Mouse (Mus musculus) CD4-positive naive resting alpha-beta T cell, adult 57 days (primary cell): Measurements from ENCODE around the gene Snapc2. TPM values are rescaled to one million over a fixed set of nuclear protein-coding genes. Genes with fewer than 3 reads are reported as not detected.

Experiments used
- total RNA-seq: library from RNA; stranded (reverse); gene quantifications from one replicate; pipeline ENCODE4 v1.2.4, GENCODE M21; 2023

Gene Snapc2
- total RNA-seq = 16.0 TPM

DNA sequence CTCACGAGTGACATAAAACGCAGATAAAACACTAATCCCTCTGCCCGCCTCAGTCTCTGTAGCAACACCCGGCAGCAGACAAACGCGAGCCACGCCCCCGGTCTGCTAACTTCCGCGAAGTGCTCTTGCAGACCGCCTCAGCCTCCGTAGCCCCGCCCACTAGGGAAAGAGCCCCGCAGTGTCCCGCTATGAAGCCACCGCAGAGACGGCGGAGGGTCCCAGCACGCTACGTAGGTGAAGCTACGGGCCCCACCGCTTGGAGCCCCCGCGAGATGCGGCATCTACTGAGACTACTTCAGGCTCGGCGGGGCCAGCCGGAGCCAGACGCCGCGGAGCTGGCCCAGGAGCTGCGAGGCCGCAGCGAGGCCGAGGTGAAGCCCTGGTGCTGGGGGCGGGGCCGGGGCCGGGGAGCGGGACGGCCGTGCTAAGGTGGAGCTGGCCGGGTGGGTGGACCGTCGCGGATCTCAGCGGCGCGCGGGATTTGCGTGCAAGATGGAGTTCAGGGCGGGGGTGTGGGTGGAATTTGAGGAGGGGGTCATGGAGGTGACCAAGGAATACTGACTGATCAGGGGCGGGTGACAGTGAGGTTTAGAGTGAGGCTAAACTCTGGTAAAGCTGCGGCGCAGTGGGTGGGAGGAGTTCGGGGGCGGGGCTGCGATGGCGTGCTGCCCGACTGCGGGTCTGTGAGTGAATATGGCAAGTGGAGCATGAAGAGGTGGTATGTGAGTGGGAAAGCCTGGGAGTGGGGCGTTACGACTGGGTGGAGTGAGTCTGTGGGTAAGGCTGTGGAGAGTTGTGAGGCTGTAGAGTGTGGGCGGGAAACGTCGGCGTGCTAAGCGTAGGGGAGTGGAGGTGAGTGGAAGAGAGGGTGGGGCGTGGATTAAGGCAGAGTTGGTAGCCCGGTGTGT is at the start of gene Snapc2:
Snapc2 (plus strand) TSS at position 147 of the 908 bp plus-strand sequence.

DNA sequence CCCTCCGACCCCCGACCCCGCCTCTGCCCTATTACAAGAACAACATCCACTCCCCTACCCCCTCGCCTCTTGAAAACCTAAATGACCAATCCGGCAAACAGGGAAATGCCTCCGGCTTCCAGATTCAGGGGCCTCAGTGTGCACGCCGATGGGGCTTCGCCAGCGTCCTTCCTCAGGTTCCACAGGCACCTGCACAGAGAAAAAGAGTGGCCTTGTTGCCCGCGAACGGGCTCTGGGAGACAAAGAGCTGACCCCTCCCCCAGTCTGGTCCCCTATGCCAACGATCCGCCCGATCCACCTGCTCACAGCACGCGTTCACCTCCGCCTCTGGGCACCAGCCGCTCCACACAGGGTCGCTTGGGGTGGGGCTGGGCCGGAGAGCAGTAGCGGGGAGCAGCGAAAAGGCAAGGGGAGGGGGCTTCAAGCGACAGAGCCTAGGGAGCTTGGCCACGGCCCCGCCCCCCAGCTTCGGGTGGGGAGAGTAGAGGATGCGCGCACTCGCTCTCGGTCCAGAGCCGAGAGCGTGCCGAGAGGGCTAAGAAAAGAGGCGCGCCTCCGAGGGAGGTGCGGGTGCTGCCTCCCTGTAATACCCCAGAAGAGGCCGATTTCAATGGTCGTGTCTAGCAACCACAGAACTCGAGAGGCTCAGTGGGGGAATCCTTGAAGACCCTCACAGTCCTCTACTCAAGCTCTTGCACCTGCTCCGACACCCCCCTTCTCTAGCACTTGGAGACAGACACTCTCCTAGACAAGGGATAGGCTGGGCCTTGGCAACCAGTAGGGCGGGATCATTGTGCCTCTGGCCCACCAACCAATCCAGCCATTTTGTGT is 35.9 kb upstream of the Snapc2 start, which contains the start of gene Prr36:
Prr36 (minus strand) TSS at position 669 of the 831 bp plus-strand sequence.

DNA sequence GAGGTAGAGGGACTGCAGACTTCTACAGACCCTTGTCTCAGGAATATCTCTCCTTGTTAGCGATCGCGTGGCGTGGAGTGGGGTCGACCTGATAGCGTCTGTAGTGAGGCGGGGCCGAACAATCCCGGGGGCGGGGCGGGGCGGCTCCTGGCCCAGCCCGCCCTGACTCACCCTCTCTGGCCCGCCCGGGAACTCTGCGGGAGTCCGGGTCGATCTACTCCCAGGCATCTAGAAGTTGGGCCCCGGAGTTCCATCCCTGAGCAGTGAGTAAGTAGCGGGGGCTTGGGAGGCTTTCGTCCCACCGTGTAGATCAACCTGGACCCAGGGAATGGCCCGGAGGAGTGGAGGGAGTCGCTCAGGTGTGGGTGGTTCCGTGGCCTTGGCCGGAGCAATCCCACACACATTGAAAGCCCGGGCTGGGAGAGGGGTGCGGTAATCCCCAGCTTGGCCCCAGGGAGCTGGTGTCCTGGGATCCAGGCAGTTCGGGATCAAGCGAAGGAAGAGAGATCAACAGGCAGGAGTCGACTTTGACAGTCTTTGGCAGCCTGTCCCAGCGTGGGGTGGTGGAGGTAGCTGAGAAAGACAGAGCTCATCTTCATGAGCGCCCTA is 26.0 kb upstream of the Snapc2 start, which contains the start of gene Lrrc8e:
Lrrc8e (plus strand) TSS at position 89 of the 609 bp plus-strand sequence.

DNA sequence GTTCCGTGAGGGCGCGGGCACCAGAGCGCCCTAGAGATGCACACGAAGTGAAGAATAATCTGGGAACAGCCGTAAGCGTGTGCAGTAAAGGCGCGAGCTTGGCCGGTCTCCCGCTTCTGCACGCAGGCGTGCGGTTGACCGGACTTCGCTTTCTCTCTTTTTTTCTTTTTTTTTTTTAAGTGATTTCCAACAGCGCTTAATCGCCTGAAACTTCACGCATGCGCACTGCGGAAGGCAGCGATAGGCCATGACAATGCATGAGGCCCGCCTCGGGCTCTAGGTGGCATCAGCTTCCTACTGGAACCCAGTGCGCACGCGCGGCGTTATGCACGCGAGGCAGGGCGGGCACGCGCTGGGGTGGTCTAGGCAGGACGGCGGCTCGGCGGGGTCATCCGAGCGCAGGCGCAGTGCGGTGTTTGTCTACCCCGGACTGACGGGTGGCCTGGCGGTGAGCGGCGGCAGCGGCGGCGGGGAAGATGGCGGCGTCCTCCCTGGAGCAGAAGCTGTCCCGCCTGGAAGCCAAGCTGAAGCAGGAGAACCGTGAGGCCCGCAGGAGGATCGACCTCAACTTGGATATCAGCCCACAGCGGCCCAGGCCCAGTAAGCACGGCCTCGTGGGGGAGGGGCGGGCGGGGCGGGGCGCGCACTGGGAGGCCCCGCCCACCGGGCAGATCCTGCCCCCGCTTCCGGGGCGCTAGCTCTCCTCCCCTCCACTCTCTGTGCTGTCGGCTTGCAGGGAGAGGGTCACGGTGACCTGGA is 14.3 kb upstream of the Snapc2 start, which contains the start of the genes Map2k7 and Gm49320:
Map2k7 (plus strand) TSS at position 307 of the 759 bp plus-strand sequence.
Gm49320 (plus strand) TSS at position 432 of the 759 bp plus-strand sequence.

DNA sequence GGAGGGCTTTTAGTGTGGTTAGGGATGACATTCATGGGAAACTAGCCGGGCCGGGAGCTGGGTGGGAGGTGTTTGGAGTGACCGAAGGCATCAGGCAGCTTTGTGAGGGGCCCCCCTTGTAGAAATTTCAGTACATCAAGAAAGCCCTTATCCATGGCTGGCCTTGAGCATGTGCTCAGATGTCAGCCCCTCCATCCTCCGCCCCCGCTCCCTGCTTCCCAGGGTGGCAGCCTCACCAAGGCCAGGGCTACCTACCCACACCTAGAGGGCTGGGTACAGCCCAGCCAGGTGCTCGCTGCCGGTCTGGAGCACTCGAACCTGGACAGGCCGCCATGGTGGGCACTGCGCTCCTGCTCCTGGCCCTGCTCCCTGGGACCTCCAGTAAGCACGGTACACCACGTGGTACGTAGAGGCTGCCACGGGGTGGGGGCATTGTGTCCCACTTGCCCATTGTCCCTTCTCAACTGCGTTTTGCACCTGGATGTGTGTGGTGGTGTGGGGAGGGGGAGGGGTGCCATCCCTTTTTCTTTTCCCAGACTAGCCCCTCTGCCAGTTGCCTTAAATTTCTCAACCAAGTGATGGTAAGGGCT is 4.8 kb upstream of the Snapc2 start, which contains the start of gene Tgfbr3l:
Tgfbr3l (plus strand) TSS at position 264 of the 590 bp plus-strand sequence.

DNA sequence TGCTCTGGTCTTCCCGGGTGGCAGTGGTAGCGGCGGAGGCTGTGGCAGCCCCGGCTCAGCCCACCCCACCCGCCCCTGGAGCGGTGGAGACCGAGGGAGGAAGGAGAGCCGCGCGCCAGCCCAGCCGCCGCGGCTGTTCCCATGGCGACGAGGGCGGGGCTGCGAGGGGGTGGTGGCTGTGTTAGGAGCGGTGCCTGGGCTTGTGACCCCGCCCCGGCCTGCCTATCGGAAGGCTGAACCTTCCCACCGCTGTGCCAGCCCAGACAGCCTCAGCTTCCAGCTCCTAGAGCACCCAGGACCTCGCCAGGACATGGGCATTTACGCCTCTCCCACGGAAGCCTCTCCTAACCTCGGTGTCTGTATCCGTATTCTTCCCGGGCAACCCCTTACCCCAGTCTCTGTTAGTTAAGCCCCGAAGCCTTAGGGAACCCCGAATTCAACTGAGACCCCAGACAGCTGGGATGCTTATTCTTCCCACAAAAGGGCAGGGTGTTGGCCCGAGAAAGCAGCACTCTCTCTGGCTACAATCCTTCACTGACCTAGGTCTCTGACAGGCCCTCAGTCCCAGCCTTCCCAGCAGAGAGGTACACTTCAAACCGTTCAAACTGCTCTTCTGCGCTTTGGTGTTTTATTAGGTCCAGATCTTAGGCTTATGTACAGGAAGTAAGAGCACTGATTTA is 6.4 kb downstream of the Snapc2 start, which contains the start of gene Ctxn1:
Ctxn1 (minus strand) TSS at position 150 of the 680 bp plus-strand sequence.

DNA sequence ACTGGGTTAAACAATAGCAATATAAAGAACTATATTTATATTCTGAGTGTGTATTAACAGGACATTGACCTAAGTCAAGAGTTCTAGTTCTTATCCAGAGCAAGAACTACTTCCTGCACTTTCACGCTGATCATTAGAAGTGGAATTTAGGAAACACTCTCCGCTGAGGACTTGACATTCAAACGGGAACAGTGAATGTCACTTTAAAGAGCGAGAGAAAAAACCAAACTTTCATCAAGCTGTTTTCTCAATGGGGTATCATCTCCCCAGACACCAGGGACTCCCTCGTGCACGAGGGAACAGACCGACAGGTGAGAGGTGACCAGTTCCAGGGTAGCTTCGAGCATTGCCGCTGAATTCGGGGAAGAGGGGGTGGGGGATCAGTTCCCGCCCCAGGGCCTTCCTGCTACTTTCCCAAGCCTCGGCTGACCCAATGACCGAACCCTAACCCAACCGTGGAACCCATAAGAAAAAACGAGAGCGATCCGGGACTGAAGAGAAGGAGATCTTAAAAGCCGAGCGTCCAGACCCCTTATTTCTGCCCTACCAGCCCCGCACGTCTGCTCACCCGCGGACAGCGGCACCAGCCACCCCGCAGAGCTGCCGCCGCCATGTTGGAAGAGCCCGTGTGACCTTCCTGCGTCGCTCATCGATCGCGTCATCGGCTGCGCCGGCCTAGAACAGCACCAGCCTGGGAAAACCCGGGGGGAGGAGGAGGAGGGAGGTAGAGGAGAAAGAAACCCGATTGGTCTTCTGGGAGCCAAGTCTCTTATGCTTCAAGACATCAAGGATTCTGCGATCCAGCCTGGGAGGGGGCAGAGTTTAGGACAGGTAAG is 22.6 kb downstream of the Snapc2 start, which contains the start of gene Timm44:
Timm44 (minus strand) TSS at position 639 of the 836 bp plus-strand sequence.

Other genes starting within 250 kb of the Snapc2 start
- gene Cd209f, start 147.2 kb upstream of the Snapc2 start, total RNA-seq = not detected
- gene Cd209g, start 119.0 kb upstream of the Snapc2 start, total RNA-seq = not detected
- 18.8 TPM for gene Evi5l, start 86.5 kb upstream of the Snapc2 start, total RNA-seq
- gene Prr36, start 35.6 kb upstream of the Snapc2 start, total RNA-seq = 0.12 TPM
- not detected for gene Lrrc8e, start 26.3 kb upstream of the Snapc2 start, total RNA-seq
- gene Map2k7, start 14.3 kb upstream of the Snapc2 start, total RNA-seq = 132 TPM
- 2.1 TPM for gene Gm49320, start 14.2 kb upstream of the Snapc2 start, total RNA-seq
- gene Tgfbr3l, start 4.9 kb upstream of the Snapc2 start, total RNA-seq = 36.6 TPM
- 0.47 TPM for gene Ctxn1, start 6.2 kb downstream of the Snapc2 start, total RNA-seq
- gene Timm44, start 22.8 kb downstream of the Snapc2 start, total RNA-seq = 75.6 TPM
- gene Ccl25, start 72.1 kb downstream of the Snapc2 start, total RNA-seq = 20.5 TPM
- 103 TPM for gene Elavl1, start 72.3 kb downstream of the Snapc2 start, total RNA-seq
- 35.5 TPM for gene Cers4, start 239.9 kb downstream of the Snapc2 start, total RNA-seq